Mouse (Mus musculus) cerebellum, adult 2 months (tissue): Measurements from ENCODE around the gene Cisd1. TPM values are rescaled to one million over a fixed set of nuclear protein-coding genes. Genes with fewer than 3 reads are reported as not detected.

ENCODE experiments used
- DNase-seq, 2 experiments: peaks; one replicate each; pipeline ENCODE4 v3.0.0; 2021
- H3K27ac ChIP-seq: fragments of 200-500 bp; 2 replicates; pipeline ENCODE4 v1.5.1; 2012; ENCODE audit warnings: low read length, control low read depth, inconsistent platforms; ENCODE audit not compliant: insufficient read depth
- H3K27me3 ChIP-seq: fragments of 200-500 bp; 2 replicates; pipeline ENCODE4 v1.6.1; 2012; ENCODE audit warnings: inconsistent platforms, mild to moderate bottlenecking, low read length, moderate library complexity; ENCODE audit not compliant: control insufficient read depth, insufficient read depth
- H3K4me1 ChIP-seq: fragments of 200-500 bp; 2 replicates; pipeline ENCODE4 v1.6.1; 2011; ENCODE audit warnings: low read length; ENCODE audit not compliant: control insufficient read depth, insufficient read depth
- H3K4me3 ChIP-seq: fragments of 200-500 bp; replicated peaks from 2 replicates; pipeline ENCODE3; 2011; ENCODE audit warnings: mild to moderate bottlenecking, low read depth, low read length, control low read depth; ENCODE audit not compliant: insufficient read depth
- CTCF ChIP-seq: fragments of 200-500 bp; IDR thresholded peaks from 2 replicates; pipeline ENCODE4 v1.5.1; 2011; ENCODE audit warnings: low read depth, mild to moderate bottlenecking, control low read depth, low read length, moderate library complexity, borderline replicate concordance; ENCODE audit not compliant: insufficient read depth
- POLR2A ChIP-seq: fragments of 200-500 bp; IDR thresholded peaks from 2 replicates; pipeline ENCODE4 v1.6.1; 2011; ENCODE audit warnings: low read length, control low read depth, borderline replicate concordance; ENCODE audit not compliant: insufficient read depth
- WGBS: fragments of 180-500 bp; shearing (Covaris S2); methylation state at CpG from one replicate; pipeline ENCODE4 v1.1.7; 2018; 5-methylcytosine and 5-hydroxymethylcytosine counted together
- polyA plus RNA-seq: library from polyadenylated mRNA; depleted of rRNA; stranded (reverse); fragments of >200 nt; gene quantifications from 2 replicates; pipeline ENCODE4 v1.2.3, GENCODE M21; 2012

Gene Cisd1
- polyA plus RNA-seq, 1 experiment: 212 TPM

GRCm38 (mm10) chr10:71361836-71362562, 17.2 kb upstream of the Cisd1 start:
- WGBS: 18% methylated on average over 18 of the region's 18 CpGs
- H3K4me3 ChIP-seq: peak overlapping the region; percentile 8

GRCm38 (mm10) chr10:71361044-71361443, 16.3 kb upstream of the Cisd1 start:
- Histone ChIP-seq H3K27me3 (no peaks in the 10 kb centered on the region), H3K4me3 (no peak overlapping the region), H3K4me1 (peaks cover 3% of the 10 kb centered on the region), H3K27ac (no peak overlapping the region)
- WGBS: 44% methylated on average over 7 of the region's 7 CpGs
- no peak for TF ChIP-seq CTCF
- no peak for TF ChIP-seq POLR2A
- no peak for DNase-seq

More at GRCm38 (mm10) chr10:71361836-71362562, 17.2 kb upstream of the Cisd1 start:
- no peak for DNase-seq
- Histone ChIP-seq H3K4me1 (peaks cover 3% of the 10 kb centered on the region; the same call in 1 of the 2 replicates), H3K27me3 (no peaks in the 10 kb centered on the region), H3K27ac (no peak overlapping the region)
- TF ChIP-seq POLR2A: no peak
- no peak for TF ChIP-seq CTCF

GRCm38 (mm10) chr10:71354947-71355346, 10.2 kb upstream of the Cisd1 start:
- DNase-seq: no peak
- TF ChIP-seq CTCF (no peak), POLR2A (no peak)
- no peak overlapping the region for H3K4me3 ChIP-seq
- WGBS: 89% methylated on average over 12 of the region's 12 CpGs
- H3K4me1 ChIP-seq: no peaks in the 10 kb centered on the region; the same call in 1 of the 2 replicates
- no peak overlapping the region for H3K27ac ChIP-seq
- H3K27me3 ChIP-seq: no peaks in the 10 kb centered on the region

GRCm38 (mm10) chr10:71353850-71354249, 9.1 kb upstream of the Cisd1 start:
- TF ChIP-seq POLR2A (no peak), CTCF (no peak)
- no peak overlapping the region for H3K27ac ChIP-seq
- H3K4me1 ChIP-seq: peaks cover 6% of the 10 kb centered on the region
- DNase-seq: no peak
- no peaks in the 10 kb centered on the region for H3K27me3 ChIP-seq
- WGBS: 80% methylated on average over 9 of the region's 9 CpGs
- no peak overlapping the region for H3K4me3 ChIP-seq

- no peak for DNase-seq
- TF ChIP-seq CTCF (no peak), POLR2A (no peak)
- 94% methylated on average over 7 of the region's 7 CpGs for WGBS
- no peak overlapping the region for H3K27ac ChIP-seq
- peaks cover 7% of the 10 kb centered on the region for H3K4me1 ChIP-seq
- H3K27me3 ChIP-seq: no peaks in the 10 kb centered on the region
- H3K4me3 ChIP-seq: no peak overlapping the region
Measured at GRCm38 (mm10) chr10:71351301-71351700, 6.5 kb upstream of the Cisd1 start.

- Histone ChIP-seq H3K27me3 (no peaks in the 10 kb centered on the region), H3K4me1 (peaks cover 7% of the 10 kb centered on the region), H3K4me3 (peak overlapping the region; percentile 20), H3K27ac (no peak overlapping the region)
- TF ChIP-seq CTCF (no peak), POLR2A (no peak)
- no peak for DNase-seq
- 94% methylated on average over 1 of the region's 1 CpGs for WGBS
Measured at GRCm38 (mm10) chr10:71349290-71349689, 4.5 kb upstream of the Cisd1 start.

GRCm38 (mm10) chr10:71348637-71349280, 4.0 kb upstream of the Cisd1 start:
- Histone ChIP-seq H3K4me3 (peak overlapping the region; percentile 68), H3K27me3 (no peaks in the 10 kb centered on the region), H3K27ac (no peak overlapping the region), H3K4me1 (peaks cover 7% of the 10 kb centered on the region)
- WGBS: 17% methylated on average over 16 of the region's 16 CpGs
- TF ChIP-seq CTCF: no peak
- no peak for DNase-seq
